Mouse (Mus musculus): ENCODE data around the gene Fst.

The Fst gene

GRCm38 (mm10) chr13:114458886-114459700 is at the start of gene Fst:
Gene Fst, minus strand, starts transcription at chr13:114458951.
- peak in 1 of 2 experiments; percentile 24 for DNase-seq

- DNase-seq: no peak
These were observed 35.1 kb upstream of the Fst start for GRCm38 (mm10) chr13:114493826-114494225.

- no peak for DNase-seq
These were observed 29.4 kb upstream of the Fst start for GRCm38 (mm10) chr13:114488178-114488577.

- DNase-seq: peak in 1 of 2 experiments; percentile 7
These were observed 19.6 kb upstream of the Fst start for GRCm38 (mm10) chr13:114478329-114478728.

- DNase-seq: no peak
These were observed 11.2 kb upstream of the Fst start for GRCm38 (mm10) chr13:114469945-114470344.

- no peak for DNase-seq
These were observed 7.6 kb upstream of the Fst start for GRCm38 (mm10) chr13:114466269-114466919.

GRCm38 (mm10) chr13:114465387-114465786 is 6.6 kb upstream of the Fst start:
- DNase-seq: no peak

- DNase-seq: no peak
These were observed 6.1 kb upstream of the Fst start for GRCm38 (mm10) chr13:114464824-114465223.

- DNase-seq: no peak
These were observed 4.0 kb upstream of the Fst start for GRCm38 (mm10) chr13:114462548-114463408.

- peak; percentile 48 to 60 for DNase-seq
These were observed 1.6 kb upstream of the Fst start for GRCm38 (mm10) chr13:114460306-114460892.

- no peak for DNase-seq
These were observed 980 bp upstream of the Fst start for GRCm38 (mm10) chr13:114459701-114460160.

GRCm38 (mm10) chr13:114458291-114458885 is 363 bp downstream of the Fst start:
- peak; percentile 34 to 39 for DNase-seq

- no peak for DNase-seq
These were observed 1.1 kb downstream of the Fst start for GRCm38 (mm10) chr13:114457567-114458120.

- no peak for DNase-seq
These were observed 1.8 kb downstream of the Fst start for GRCm38 (mm10) chr13:114456766-114457566.

- peak; percentile 43 to 47 for DNase-seq
These were observed 2.5 kb downstream of the Fst start for GRCm38 (mm10) chr13:114456224-114456623.

- no peak for DNase-seq
These were observed 3.0 kb downstream of the Fst start for GRCm38 (mm10) chr13:114455788-114456187.

- DNase-seq: no peak
These were observed 11.5 kb downstream of the Fst start for GRCm38 (mm10) chr13:114447213-114447612.

- DNase-seq: peak; percentile 13 to 28
These were observed 26.3 kb downstream of the Fst start for GRCm38 (mm10) chr13:114432491-114432890.

- DNase-seq: no peak
These were observed 33.5 kb downstream of the Fst start for GRCm38 (mm10) chr13:114425230-114425629.

- no peak for DNase-seq
These were observed 38.5 kb downstream of the Fst start for GRCm38 (mm10) chr13:114420235-114420634.

- no peak for DNase-seq
These were observed 39.4 kb downstream of the Fst start for GRCm38 (mm10) chr13:114419364-114419763.
